Mouse (Mus musculus) embryo, embryonic 10 days (tissue): ENCODE measurements at regions not wholly inside any gene's neighbourhood (a gene's known extent, or its start where the extent isn't known, plus 50 kb on each side); places are given as distances from the start of the nearest gene placed in this dataset.

ENCODE experiments used
- DNase-seq: peaks from one replicate; pipeline ENCODE4 v3.0.0-alpha.2; 2015; ENCODE audit warnings: low spot score

DNA sequence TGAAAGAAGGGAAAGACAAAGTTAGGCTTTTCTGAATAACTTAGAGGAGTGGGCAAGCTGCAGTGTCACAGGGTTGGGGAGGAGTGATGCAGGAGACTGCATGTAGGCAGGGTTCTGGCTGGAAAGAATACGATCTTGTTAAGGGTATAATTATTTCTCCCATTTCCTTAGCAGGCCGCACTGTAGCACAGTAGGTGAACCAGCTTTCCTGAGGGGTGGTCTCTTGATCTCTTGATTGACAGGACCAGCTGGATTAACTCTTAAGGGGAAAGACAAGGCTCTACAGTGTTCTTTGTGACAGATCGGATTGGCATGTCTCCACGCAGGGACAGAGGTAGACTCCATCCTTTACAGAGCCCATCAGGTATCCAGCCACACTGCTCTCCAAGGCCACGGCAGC, 54.5 kb upstream of the Meis1 start:
- no peak for DNase-seq

DNA sequence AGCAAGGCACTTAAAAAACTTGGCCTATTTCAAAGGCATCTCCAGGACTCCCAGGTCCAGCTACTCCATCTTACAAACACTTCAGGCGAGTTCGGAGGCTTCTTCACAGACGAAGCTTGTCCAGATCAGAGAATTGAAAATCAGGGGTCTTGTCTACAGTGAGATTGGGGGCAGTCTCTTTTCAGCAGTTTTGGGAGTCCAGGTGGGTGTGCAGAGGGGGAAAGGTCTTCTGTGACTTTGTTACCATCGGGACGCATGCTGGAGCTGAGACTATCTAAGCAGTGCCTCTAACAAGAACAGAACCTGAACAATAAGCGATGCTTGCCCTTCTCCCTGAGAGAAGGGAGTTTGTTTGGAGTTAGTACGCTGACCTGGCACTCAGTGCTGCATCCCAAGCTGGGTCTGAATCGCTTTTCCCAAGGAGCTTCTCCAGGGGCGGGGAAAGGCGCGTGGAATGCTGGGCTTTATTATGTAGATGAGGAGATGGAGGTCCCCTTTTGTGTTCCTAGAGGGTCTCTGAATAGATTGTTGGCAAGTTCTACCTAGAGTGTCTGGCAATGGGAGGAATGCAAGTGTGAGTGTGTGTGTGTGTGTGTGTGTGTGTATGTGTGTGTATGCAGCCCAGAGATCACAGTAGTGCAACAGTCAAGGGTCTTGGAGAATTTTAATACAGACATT, 55.2 kb upstream of the Meis1 start:
- DNase-seq = peak; percentile 72

DNA sequence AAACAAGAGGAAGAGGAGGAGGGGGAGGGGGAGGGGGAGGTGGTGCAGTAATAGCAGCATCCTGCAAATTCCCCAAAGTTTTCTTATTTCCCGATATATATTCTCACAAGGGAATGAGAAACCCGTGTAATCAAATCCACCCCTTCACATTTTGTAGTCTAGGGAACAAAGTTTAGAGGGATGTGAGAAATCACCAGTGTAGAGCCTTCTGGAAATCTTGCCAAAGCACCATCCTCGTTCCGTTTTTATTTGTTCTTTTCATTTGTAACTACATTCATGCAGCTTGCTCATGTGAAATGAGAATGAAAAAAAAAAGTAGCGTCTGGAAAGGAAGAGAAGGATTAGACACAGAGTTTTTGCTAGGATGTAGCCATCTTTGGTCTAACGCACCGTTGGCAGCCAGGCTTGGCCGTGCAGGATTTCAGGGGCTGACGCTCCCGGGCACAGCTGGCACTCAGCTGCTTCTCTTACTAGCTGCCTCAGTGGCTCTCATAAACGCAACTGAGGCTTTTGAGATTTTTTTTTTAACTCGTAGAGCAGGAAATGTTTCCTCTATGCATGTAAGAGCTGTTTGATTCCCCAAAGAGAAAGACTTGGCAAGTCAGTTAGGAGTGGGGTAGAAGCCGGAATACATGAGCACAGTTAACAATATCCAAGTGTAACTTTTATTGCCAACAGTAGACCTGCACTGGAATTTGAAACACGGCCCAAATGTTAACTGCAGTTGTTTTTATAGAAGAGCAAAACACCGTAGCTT, 72.5 kb upstream of the Meis1 start:
- DNase-seq = no peak

DNA sequence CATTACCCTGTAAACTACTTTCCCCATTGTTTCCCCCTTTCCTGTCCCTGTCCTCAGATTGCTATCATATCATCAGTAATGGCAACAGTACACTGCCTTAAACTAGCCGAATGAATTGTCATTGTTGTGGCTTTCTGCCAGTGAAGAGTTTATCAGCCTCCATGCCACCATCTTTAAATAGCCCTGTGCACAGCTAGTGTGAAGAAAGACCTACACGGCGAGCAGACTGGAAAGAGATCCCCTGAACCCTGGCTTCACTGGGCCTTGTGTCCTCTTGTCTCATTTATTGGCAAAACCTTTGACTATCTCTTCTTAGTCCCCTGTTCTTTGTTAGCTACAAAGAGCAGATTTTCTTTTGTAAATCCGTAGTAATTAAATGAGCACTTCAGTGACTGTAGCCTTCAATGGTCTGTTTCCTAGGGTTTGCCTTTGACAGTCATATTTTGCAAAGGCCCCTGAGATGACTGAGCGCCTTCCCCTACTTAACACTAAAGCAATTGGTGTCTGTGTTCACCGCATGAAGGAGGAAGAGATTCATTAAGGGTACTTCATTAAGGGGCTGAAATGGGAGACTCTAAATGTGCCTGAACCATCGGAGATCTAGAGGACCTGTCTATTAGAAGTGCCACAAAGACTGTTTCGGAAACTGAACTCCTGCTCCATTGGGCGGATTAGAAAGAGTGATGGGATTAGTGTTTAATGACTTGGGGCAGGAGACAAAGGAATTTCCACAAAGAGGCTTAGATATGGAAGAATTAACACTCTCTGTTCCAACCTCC, 74.4 kb upstream of the Meis1 start:
- DNase-seq = peak; percentile 39

DNA sequence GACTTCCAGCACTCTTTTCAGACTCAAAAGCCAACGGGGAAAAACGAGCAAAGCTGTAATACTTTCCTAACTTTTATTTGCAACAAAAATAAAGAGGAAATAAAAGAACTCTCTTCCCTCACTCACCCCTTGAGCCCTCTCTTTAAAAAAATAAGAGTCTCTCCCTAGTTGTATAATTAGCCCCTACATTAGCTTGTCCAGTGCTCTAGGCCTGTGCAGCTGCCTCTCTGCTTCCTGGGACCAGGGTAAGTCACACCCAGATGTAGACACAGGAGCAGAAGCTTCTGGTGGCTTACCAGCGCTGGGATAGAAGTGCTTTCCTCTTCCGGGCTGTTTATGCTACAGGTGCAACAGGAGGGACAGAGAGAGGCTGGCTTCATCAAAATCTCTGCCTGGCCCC, 75.0 kb upstream of the Meis1 start:
- no peak for DNase-seq

DNA sequence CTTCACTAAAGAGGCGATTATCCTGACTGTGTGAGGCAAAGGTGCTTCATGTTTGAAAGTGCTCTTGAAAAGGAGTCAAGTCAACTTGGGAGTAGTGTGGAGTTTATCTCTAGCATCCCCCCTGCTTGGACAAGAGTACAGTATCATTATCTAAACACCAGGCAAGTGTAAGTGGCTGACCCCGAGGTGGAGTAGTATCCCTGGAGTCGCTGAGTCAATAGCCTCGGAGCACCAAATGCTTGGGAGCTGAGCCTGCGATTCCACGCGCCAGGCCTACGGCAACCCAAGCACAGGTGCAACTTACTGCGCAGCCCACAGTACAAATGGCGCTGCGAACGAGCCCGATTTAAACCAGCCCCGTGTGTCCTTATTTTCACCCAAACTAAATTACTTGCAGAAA, 75.4 kb upstream of the Meis1 start:
- DNase-seq = no peak

DNA sequence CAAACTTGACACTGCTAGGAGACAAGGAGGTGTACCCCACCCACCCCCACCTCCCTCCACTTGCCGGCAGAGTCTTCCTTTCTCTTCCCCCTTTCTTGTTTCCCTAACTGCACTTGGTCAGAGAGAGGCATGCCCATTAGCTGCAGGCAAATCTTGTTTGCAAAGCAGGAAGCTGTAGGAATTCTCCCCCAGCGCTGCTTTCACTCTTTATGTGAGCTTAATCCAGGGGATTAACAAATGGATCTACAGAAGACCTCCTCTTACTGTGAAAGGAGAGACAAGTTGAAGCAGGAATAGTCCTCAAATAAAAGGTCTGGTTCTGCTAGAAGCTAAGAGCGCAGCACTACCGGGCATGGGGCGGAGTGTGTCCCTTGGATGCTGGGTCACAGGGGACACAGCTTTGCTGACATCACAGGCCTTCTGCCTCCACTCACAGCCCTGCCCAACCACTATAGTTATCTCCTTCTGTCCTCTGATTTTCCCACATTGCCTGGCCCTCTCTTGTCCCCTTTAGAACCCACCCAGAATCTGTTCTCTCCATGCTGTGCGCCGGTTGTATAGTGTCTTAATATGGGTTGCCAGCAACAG, 84.3 kb upstream of the Meis1 start:
- no peak for DNase-seq

DNA sequence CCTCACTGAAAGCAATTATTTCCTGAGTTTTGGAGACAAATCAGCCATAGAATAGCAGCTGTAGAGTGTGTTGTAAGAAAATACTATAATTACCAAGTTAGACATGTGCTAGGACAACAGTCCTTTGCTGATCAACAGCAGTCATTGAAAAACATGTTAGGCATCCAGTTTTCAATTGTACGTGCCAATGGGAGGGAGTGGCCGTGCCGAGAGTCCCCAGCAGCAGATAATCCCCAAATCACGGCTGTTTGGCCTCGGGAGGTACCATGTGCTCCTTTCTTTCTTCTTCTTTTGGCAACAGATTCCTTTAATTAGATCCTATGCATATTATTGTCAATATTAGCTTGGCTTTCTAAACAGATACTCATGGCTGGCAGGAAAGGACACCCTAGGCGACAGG, 88.4 kb upstream of the Meis1 start:
- DNase-seq = no peak

DNA sequence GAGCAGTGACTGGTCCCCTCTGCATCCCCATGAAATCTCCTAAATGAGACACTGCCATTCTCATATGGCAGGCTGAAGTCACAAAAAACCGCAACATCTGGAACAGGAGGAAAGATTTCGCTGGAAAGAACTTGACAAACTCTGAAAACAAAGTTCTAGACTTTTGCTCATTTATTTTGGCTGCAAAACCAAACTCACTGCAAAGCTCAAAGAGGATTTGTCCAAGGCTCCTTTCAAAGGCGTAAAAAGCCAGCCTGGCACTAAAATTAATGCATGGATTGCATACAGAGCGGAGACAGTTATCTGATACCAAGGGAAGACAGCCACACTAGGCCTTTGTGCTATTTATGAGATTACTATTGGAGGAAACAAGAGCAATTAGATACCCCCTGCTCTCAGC, 90.3 kb upstream of the Meis1 start:
- no peak for DNase-seq

DNA sequence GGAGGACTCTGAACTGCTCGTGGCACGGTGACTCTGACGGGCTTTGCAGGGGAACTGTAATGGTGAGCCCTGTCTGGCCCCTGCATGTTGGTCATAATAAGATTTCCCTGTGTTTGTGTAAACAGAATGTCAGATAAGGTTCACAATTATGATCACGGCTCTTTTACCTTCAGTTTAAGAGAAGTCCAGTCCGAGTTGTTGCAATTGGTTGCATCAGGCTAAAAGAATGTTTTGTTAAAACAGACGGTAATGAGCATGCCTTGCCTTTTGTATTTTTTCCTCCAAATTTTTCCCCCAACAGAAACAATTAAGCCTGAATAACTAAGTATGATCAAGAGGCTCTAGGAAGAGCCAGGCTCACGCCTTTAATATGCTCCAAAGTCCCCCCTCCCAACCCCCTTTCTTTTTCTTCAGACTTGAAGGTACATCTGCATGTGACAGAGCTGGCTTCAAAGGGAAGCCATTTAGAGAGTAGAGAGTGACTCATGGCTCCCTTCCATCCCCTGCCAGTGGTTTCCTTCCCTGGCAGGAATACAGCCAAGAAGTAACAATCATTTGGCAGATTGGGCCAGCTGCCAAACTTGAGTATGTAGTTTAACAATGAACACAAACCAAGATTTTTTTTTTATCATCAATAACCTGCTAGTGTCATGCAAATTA, 93.3 kb upstream of the Meis1 start:
- no peak for DNase-seq

DNA sequence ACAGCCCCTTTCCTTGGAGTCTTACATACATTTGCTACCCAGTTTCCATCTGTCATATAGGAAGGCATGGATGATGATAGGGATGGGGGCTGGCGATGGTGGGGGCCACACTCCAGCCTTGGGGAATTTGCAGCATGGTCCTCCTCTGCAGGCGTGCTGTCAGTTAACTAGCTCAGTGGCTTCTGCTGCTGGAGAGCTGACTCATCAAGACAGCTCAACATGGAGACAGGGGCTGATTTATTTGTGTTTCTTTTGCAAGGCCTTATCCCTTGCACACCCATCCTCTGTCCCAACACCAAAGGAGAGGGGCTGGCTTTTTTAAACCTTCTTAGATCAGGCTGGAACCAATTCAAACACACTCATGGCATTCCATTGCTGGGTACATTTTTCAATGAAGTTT, 98.3 kb upstream of the Meis1 start:
- DNase-seq = peak; percentile 37

DNA sequence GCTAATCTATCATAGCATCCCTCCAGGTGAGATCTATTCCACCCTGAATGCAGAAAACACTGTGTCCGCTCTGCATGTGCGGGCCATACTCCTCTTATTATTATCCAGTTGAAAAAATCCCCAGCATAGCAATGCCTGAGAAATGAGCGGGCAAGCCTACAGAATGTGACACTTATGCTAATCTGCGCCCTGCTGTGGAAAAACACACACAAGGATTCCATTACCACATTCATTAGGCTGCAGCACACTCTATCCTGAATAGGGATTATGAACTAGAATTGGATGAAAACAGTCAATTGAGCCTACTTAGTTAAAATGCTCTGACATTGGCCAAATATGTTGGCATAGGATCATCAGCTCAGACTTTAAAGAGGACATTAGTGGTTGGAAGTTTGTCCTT, 99.5 kb upstream of the Meis1 start:
- DNase-seq = no peak

DNA sequence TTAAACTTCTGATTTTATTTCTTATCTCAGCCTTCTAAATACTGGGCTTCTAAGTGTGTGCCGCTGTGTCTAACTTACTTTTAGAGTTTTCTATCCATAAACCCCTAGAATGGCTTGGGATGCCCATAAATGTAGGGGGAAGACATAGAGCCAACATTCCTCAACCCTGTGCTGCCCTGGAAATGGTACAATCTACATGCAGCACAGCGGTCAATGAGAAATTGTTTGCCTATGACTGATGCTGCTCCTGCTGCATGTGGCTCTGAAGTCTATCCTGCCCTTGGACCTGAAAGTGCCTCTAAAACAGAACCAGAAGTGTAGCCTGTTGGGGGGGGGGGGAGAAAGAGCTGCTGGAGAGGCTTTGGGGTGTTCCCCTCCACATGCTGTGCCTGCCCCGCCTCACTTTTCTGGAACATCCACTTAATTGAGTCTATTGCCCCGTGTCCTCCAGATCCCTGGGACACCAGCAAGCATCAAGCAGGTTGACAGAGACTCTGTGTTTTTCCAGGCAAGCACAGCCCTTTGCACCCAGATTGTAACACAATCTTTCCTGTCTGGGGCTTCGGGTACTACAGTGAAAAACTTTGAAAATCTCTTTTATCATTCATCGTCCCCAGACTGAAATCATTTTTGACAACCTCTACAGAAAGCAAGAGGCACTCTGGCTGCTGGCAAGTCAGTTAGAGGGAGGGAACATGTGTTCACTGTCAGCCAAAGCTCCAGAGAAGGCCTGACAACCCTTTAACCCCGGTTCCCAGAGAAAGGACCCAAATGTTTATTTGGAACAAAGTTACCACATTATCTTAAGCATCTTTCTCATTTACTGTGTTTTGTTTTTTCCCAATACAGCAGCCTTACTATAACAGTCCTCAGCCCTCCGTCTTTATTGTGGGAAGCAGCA, 101.4 kb upstream of the Meis1 start:
- DNase-seq = no peak

DNA sequence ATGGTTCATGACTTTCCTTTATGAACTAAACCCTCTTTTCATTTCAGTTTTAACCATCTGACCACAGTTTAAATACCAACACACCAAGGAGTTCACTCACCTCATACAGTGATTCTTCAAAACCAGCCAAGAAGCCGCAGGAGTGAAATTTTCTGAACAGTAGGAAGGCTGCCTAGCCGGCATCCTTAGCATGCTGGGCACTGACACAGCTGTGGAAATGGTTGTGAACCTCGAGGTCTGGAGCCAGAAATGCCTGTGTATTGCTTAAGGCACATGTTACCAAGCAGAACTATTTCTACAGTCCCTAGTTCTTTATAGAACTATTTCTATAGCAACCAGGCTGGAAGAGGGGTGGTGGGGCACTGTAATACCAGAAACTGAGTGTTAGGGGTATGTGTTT, 102.1 kb upstream of the Meis1 start:
- DNase-seq = no peak

DNA sequence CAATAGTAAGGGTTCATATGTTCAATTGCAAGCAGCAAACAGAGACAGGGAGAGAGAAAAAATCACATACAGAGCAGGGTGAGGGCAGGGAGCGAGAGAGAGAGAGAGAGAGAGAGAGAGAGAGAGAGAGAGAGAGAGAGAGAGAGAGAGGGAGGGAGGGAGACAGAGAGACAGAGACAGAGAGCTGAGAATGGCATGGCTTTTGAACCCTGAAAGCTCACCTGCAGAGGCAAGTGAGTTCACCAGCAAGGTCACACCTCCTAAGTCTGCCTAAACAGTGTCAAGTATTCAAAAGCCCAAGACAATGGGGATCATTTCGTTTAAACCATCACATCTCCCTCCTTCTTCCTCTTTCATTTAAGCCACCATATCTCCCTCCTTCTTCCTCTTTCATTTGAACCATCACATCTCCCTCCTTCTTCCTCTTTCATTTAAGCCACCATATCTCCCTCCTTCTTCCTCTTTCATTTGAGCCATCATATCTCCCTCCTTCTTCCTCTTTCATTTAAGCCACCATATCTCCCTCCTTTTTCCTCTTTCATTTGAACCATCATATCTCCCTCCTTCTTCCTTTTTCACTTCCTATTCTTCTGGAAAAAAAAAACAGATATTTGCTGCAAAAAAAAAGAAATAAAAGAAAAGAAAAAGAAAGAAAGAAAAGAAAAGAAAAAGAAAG, 116.7 kb upstream of the Meis1 start:
- DNase-seq = no peak

DNA sequence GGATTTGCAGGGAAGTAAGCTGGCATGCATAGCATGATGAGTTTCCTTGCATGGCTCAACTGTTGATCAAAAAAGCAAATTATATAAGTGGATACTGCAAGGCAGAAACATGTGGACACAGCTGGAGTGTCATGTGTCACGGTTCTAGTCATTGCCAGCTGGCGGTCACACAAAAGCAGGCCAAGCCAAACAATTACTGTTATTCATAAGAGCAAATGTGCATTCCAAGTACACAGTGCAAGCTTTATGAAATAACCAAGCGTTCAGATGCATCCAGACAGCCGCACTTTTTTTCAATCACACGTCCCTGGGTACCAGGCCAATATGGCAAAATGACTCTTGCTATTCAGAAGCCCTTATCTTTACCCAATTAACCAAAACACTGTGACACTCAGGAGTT, 119.6 kb upstream of the Meis1 start:
- DNase-seq = no peak

DNA sequence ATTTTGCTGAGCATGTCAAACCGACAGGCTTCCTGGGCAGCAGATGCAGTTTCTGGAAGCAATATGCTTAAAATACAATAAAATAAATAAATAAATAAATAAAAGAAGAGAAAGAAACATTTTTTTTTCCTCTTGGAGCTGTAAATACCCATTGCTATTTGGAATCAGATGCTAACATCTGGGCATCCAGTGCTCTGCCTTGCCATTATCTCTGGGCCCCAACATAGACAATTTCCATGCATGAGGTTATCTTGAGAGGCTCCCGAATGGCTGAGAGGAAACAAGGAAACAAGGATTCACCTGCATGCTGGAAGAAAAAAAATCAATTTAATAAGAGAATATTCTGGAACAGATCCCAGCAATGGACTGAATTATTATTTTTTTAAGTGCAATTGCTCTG, 120.0 kb upstream of the Meis1 start:
- no peak for DNase-seq

DNA sequence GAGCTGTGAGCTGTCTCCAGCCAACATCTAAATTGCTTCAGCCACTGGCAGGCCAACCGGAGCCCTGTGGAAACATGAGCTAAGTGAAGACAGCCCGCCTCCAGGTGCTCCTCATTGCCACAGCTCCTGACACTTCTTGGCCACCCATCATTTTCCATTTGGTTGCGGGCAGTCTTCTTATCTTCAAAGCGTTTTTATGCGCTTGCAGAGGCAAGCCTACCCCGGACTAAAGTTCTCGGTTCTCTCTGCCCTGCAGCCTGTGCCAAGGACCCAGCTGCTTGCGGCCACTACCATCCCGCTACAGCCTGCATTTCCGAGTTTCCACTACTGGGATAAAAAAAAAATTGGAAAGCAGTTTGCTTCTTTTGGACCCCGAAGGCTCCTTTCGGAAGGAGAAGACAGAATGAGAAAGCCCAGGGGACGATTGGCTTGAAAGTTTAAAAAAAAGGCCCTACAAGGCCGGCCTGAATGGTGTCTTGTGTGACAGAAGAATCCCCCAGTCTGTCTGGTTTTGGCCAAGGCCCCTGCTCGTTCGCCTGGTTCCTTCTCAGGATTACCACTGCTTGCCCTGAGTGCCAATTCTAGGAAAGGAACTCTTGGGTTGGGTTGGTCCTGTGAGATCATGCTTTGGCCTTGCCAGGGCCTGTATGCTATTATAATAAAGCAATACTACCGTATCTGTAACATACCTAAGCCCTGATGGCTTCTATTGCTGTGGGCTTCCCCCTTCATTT, 124.6 kb upstream of the Meis1 start:
- DNase-seq = peak; percentile 17

DNA sequence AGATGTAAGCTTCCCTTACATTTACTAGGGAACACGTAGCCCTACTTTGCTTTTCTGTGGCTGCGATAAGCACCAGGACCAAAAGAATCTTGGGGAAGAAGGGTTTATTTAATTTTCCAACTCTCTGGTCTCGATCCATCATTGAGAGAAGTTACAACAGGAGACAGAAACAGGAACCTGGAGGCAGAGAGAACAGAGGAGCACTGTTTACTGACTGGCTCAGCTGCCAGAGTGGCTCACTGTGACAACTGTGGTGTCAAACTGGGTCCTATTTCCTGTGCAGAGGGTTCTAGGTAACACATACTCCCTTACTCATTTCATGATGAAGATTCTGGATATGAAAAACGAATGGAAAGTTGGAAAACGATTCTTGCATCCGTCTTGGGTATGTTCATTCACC, 125.7 kb upstream of the Meis1 start:
- no peak for DNase-seq

DNA sequence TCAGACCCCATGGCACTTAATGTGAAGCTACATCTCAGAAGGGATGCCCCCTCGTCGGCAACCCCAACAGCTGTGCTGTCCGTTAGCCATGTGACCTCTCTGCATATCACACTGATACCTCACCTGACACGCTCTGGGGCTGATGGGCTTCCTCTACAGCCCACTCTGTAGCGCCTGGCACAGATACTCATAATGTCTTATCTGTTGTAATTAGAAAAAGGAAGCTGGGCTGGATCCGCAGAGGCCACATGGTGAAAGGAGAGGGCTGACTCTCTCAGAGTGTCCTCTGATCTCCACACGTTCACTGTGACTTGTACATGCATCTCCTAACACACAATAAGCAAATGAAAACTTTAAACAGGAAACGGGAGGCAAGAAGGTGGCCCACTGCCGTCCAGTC, 126.5 kb upstream of the Meis1 start:
- no peak for DNase-seq
